Mouse (Mus musculus) hindbrain, embryonic 13.5 days (tissue): ENCODE data around the gene Cdkl2. TPM values are rescaled to one million over a fixed set of nuclear protein-coding genes. Genes with fewer than 3 reads are reported as not detected.

ENCODE experiments used
- ATAC-seq: fragments of 200-750 bp; cut with Nextera tagmentation; 2 replicates; pipeline ENCODE4 v1.8.0; 2017; ENCODE audit warnings: moderate TSS enrichment; ENCODE audit not compliant: low FRiP score
- H3K27ac ChIP-seq: fragments of 300-500 bp; sonication (generic); 2 replicates; pipeline ENCODE4 v1.5.1; 2015; ENCODE audit warnings: inconsistent platforms, mild to moderate bottlenecking, moderate library complexity
- H3K27me3 ChIP-seq: fragments of 300-500 bp; sonication (generic); 2 replicates; pipeline ENCODE4 v1.6.1; 2015; ENCODE audit warnings: mild to moderate bottlenecking, inconsistent platforms
- H3K36me3 ChIP-seq: fragments of 300-500 bp; sonication (generic); 2 replicates; pipeline ENCODE4 v1.6.1; 2015; ENCODE audit warnings: mild to moderate bottlenecking, inconsistent platforms
- H3K4me1 ChIP-seq: fragments of 300-500 bp; sonication (generic); replicated peaks from 2 replicates; pipeline ENCODE4 v1.6.1; 2015; ENCODE audit warnings: inconsistent platforms
- H3K4me2 ChIP-seq: fragments of 300-500 bp; sonication (generic); 2 replicates; pipeline ENCODE4 v1.6.1; 2015; ENCODE audit warnings: inconsistent platforms, mild to moderate bottlenecking, moderate library complexity
- H3K4me3 ChIP-seq: fragments of 300-500 bp; sonication (generic); 2 replicates; pipeline ENCODE4 v1.5.1; 2015; ENCODE audit warnings: mild to moderate bottlenecking, inconsistent platforms
- H3K9ac ChIP-seq: fragments of 300-500 bp; sonication (generic); 2 replicates; pipeline ENCODE4 v1.6.1; 2015; ENCODE audit warnings: mild to moderate bottlenecking, inconsistent platforms
- H3K9me3 ChIP-seq: fragments of 300-500 bp; sonication (generic); 2 replicates; pipeline ENCODE4 v1.6.1; 2016; ENCODE audit warnings: inconsistent platforms
- WGBS: fragments of 180-500 bp; shearing (Covaris S2); methylation state at CpG from one replicate; pipeline ENCODE4 v1.1.7; 2015; 5-methylcytosine and 5-hydroxymethylcytosine counted together
- polyA plus RNA-seq: library from polyadenylated mRNA; unstranded; fragments of >200 nt; fragmentation: Nextera tagmentation; extraction: Ambion mirVana; gene quantifications from 2 replicates; pipeline ENCODE4 v1.2.1, GENCODE M21; 2015

The Cdkl2 gene
- polyA plus RNA-seq, 1 experiment from 2014 or later, result 5.1 TPM

GRCm38 (mm10) chr5:92063192-92063591 is 19.5 kb upstream of the Cdkl2 start:
- no peak overlapping the region for H3K4me2 ChIP-seq
- ATAC-seq, result no peak
- H3K9me3 ChIP-seq, result no peaks in the 10 kb centered on the region
- no peak overlapping the region for H3K4me3 ChIP-seq
- no peaks in the 10 kb centered on the region for H3K27me3 ChIP-seq
- WGBS, result 98% methylated on average over 2 of the region's 2 CpGs
- no peak overlapping the region for H3K9ac ChIP-seq
- no peaks in the 10 kb centered on the region for H3K4me1 ChIP-seq
- peaks cover 71% of the 10 kb centered on the region for H3K36me3 ChIP-seq
- no peak overlapping the region for H3K27ac ChIP-seq

- no peak overlapping the region for H3K9ac ChIP-seq
- WGBS, result 96% methylated on average over 6 of the region's 6 CpGs
- no peak overlapping the region for H3K27ac ChIP-seq
- H3K4me2 ChIP-seq, result no peak overlapping the region
- no peak for ATAC-seq
- 0 out of 2 replicates have a peak, but pooled peaks cover 3% of the 10 kb centered on the region for H3K27me3 ChIP-seq
- no peaks in the 10 kb centered on the region for H3K4me1 ChIP-seq
- H3K4me3 ChIP-seq, result no peak overlapping the region
- no peaks in the 10 kb centered on the region for H3K9me3 ChIP-seq
- peaks cover 63% of the 10 kb centered on the region for H3K36me3 ChIP-seq
Measured at GRCm38 (mm10) chr5:92052866-92053265, 9.2 kb upstream of the Cdkl2 start.

DNA sequence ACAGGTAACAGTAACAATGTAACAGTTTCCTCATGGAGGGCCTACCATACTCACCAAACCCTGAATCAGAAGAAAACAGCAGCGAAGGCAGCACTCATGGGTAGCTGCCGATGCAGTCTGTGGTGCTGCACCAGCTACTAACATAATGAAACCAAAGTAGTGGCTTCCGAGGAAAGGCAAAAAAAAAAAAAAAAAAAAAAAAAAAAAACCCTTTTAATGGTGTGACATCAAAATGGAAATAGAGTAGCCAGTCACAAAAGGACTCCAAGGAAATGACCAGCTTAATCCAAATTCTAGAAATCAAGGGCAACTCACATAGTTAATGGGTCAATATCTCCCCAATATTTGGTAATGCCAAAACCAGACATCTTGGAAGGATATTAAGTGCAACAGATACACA is 6.7 kb upstream of the Cdkl2 start:
- Histone ChIP-seq H3K4me1 (no peaks in the 10 kb centered on the region), H3K9me3 (no peaks in the 10 kb centered on the region), H3K27me3 (0 out of 2 replicates have a peak, but pooled peaks cover 3% of the 10 kb centered on the region), H3K4me2 (no peak overlapping the region), H3K9ac (no peak overlapping the region), H3K36me3 (peaks cover 39% of the 10 kb centered on the region), H3K27ac (no peak overlapping the region), H3K4me3 (no peak overlapping the region)
- no peak for ATAC-seq
- 79% methylated on average over 3 of the region's 3 CpGs for WGBS

- peak overlapping the region; percentile 74 for H3K4me3 ChIP-seq
- peaks cover 11% of the 10 kb centered on the region for H3K27me3 ChIP-seq
- peak overlapping the region; percentile 75 for H3K9ac ChIP-seq
- WGBS, result under 1% methylated on average over 68 of the region's 68 CpGs
- no peaks in the 10 kb centered on the region; the same call in 1 of the 2 replicates for H3K4me1 ChIP-seq
- H3K4me2 ChIP-seq, result peak overlapping the region; percentile 89
- H3K27ac ChIP-seq, result peak overlapping the region; percentile 52
- peak; percentile 99 for ATAC-seq
- no peaks in the 10 kb centered on the region for H3K36me3 ChIP-seq
- no peaks in the 10 kb centered on the region for H3K9me3 ChIP-seq
Measured at GRCm38 (mm10) chr5:92042377-92043348, 1.0 kb downstream of the Cdkl2 start.

DNA sequence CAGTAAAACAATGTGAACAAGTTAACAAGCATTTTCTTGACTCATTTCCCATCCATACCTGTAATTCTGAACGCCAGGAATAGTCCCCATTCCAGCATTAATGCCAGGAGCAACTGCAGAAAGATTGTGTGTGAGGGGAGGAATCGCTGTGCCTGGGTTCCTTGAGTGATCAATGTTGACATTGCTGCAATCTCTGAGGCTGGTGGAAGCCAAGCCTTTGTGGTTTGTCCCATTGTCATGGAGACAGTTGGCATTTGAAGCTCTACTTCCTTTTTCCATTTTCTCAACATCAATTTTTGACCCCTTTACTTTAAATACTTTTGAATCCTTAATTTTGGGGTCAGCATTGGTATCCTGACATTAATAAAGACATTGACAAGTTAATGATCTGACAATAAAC is 23.7 kb downstream of the Cdkl2 start:
- WGBS, result 62% methylated on average over 2 of the region's 2 CpGs
- no peaks in the 10 kb centered on the region for H3K9me3 ChIP-seq
- ATAC-seq, result no peak
- H3K36me3 ChIP-seq, result no peaks in the 10 kb centered on the region
- no peak overlapping the region for H3K9ac ChIP-seq
- no peaks in the 10 kb centered on the region for H3K27me3 ChIP-seq
- H3K4me2 ChIP-seq, result no peak overlapping the region
- H3K27ac ChIP-seq, result no peak overlapping the region
- no peak overlapping the region for H3K4me3 ChIP-seq
- no peaks in the 10 kb centered on the region for H3K4me1 ChIP-seq

DNA sequence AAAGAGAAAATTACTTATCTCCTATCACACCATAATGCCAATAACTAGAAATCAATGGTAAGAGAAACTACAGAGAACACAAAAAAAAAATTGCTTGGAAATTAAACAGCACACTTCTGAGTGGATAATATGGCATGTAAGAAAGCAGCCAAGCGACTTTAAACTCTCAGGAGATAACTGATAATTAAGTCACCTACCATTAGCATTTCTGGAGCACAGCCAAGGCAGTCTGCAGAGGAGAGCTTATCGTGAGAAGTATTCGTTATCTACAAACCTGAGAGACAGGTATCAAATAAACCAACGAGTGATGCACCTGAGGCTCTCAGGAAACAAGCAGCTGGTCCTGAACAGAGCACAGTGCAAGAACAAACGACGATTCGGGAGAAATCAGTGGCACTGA is 31.9 kb downstream of the Cdkl2 start:
- no peaks in the 10 kb centered on the region for H3K27me3 ChIP-seq
- H3K36me3 ChIP-seq, result no peaks in the 10 kb centered on the region
- no peak overlapping the region for H3K9ac ChIP-seq
- no peaks in the 10 kb centered on the region for H3K4me1 ChIP-seq
- WGBS, result 72% methylated on average over 7 of the region's 7 CpGs
- no peaks in the 10 kb centered on the region for H3K9me3 ChIP-seq
- H3K27ac ChIP-seq, result no peak overlapping the region
- no peak overlapping the region for H3K4me3 ChIP-seq
- ATAC-seq, result no peak
- H3K4me2 ChIP-seq, result no peak overlapping the region

DNA sequence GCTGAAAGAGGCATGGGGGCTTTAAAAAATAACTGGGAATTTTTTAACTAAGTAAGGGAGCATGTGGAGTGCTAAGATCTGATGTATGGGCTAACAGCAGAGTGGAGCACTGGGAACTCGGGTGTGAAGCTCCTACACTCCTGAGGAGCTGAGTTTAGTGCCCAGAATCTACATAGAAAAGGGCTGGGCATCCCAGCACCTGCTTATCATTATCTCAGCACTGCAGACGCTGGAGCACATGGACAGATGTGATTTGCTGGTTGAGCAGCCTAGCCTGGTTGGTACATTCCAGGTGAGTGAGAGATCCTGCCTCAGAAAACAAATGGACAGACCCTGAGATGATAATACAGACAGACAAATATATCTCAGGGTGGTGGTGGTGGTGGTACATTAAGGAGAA is 33.9 kb downstream of the Cdkl2 start:
- no peak for ATAC-seq
- Histone ChIP-seq H3K4me2 (no peak overlapping the region), H3K36me3 (no peaks in the 10 kb centered on the region), H3K9me3 (no peaks in the 10 kb centered on the region), H3K9ac (no peak overlapping the region), H3K27ac (no peak overlapping the region), H3K4me3 (no peak overlapping the region), H3K4me1 (no peaks in the 10 kb centered on the region), H3K27me3 (no peaks in the 10 kb centered on the region)
- WGBS, result 52% methylated on average over 2 of the region's 2 CpGs

- no peaks in the 10 kb centered on the region for H3K36me3 ChIP-seq
- H3K27ac ChIP-seq, result no peak overlapping the region
- H3K9ac ChIP-seq, result no peak overlapping the region
- H3K4me2 ChIP-seq, result no peak overlapping the region
- H3K4me3 ChIP-seq, result no peak overlapping the region
- no peaks in the 10 kb centered on the region for H3K27me3 ChIP-seq
- WGBS, result 64% methylated on average over 2 of the region's 2 CpGs
- 0 out of 2 replicates have a peak, but pooled peaks cover 6% of the 10 kb centered on the region for H3K9me3 ChIP-seq
- ATAC-seq, result 0 out of 2 replicates have a peak, but pooled peaks have one; percentile 66
- H3K4me1 ChIP-seq, result no peaks in the 10 kb centered on the region
Measured at GRCm38 (mm10) chr5:92003011-92003410, 40.7 kb downstream of the Cdkl2 start.

DNA sequence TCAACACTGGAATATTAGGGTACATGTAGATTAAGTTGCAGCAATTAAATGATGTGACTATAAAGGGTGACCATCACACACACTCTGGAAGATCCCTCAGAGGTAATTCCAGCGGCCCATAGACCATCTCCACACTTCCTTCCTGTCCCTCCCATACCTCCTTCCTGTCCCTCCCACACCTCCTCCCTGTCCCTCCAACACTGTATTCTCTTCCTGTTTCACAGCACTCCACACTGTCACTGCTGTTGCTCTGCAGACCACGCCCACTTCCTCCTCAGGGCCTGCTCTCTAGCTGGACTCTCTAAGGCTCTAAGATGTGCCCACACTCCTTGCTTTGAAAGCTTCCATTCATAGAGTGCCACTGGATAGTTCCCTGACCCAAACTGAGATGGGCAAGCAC is 42.9 kb downstream of the Cdkl2 start:
- H3K27ac ChIP-seq, result no peak overlapping the region
- H3K36me3 ChIP-seq, result no peaks in the 10 kb centered on the region
- 79% methylated on average over 2 of the region's 2 CpGs for WGBS
- H3K27me3 ChIP-seq, result no peaks in the 10 kb centered on the region
- no peaks in the 10 kb centered on the region for H3K4me1 ChIP-seq
- no peak overlapping the region for H3K4me2 ChIP-seq
- H3K4me3 ChIP-seq, result no peak overlapping the region
- H3K9ac ChIP-seq, result no peak overlapping the region
- H3K9me3 ChIP-seq, result 0 out of 2 replicates have a peak, but pooled peaks cover 6% of the 10 kb centered on the region
- no peak for ATAC-seq

GRCm38 (mm10) chr5:91994546-91994945 is 49.1 kb downstream of the Cdkl2 start:
- 68% methylated on average over 13 of the region's 13 CpGs for WGBS
- no peak for ATAC-seq

DNA sequence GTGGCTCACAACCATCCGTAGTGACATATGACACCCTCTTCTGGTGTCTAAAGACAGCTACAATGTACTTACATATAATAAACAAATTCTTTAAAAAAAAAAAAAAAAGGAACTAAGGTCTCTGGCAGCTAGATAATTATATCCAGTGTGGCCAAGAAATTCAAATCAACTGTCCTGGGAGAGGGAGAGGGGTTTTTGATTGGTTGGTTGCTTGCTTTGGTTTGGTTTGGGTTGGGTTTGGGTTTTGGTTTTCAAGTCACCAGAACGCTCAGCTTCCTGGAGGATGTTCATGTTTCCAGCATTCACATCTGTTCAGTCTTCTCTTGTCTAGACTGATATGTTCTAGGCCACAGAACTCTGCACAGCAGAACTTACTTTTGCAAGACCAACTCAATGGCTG is 50.6 kb downstream of the Cdkl2 start:
- no peak overlapping the region for H3K4me3 ChIP-seq
- no peaks in the 10 kb centered on the region for H3K36me3 ChIP-seq
- 90% methylated on average over 2 of the region's 2 CpGs for WGBS
- no peaks in the 10 kb centered on the region for H3K4me1 ChIP-seq
- no peak overlapping the region for H3K9ac ChIP-seq
- H3K27ac ChIP-seq, result no peak overlapping the region
- no peak overlapping the region for H3K4me2 ChIP-seq
- no peaks in the 10 kb centered on the region for H3K9me3 ChIP-seq
- no peak for ATAC-seq
- H3K27me3 ChIP-seq, result no peaks in the 10 kb centered on the region

More at GRCm38 (mm10) chr5:91994546-91994945, 49.1 kb downstream of the Cdkl2 start:
- Histone ChIP-seq H3K27ac (no peak overlapping the region), H3K4me3 (no peak overlapping the region), H3K27me3 (no peaks in the 10 kb centered on the region), H3K9ac (no peak overlapping the region), H3K36me3 (no peaks in the 10 kb centered on the region), H3K9me3 (0 out of 2 replicates have a peak, but pooled peaks cover 6% of the 10 kb centered on the region), H3K4me1 (no peaks in the 10 kb centered on the region), H3K4me2 (no peak overlapping the region)

GRCm38 (mm10) chr5:91991191-91991937 is 52.3 kb downstream of the Cdkl2 start:
- Histone ChIP-seq H3K9ac (no peak overlapping the region), H3K4me2 (no peak overlapping the region), H3K9me3 (no peaks in the 10 kb centered on the region), H3K4me3 (no peak overlapping the region), H3K27ac (no peak overlapping the region), H3K27me3 (no peaks in the 10 kb centered on the region), H3K4me1 (no peaks in the 10 kb centered on the region), H3K36me3 (no peaks in the 10 kb centered on the region)
- 87% methylated on average over 6 of the region's 6 CpGs for WGBS
- ATAC-seq, result no peak
